Mouse (Mus musculus) heart, adult 2 months (tissue): ENCODE results near the gene Hist3h2ba. TPM values are rescaled to one million over a fixed set of nuclear protein-coding genes. Genes with fewer than 3 reads are reported as not detected.

Source experiments
- DNase-seq, 2 experiments: peaks; one replicate each; pipeline ENCODE4 v3.0.0; 2021
- H3K27ac ChIP-seq: fragments of 200-600 bp; 2 replicates; pipeline ENCODE4 v1.8.1; 2022
- H3K27me3 ChIP-seq: fragments of 200-500 bp; 2 replicates; pipeline ENCODE4 v1.6.1; 2012; ENCODE audit warnings: mild to moderate bottlenecking, low read length, inconsistent platforms, mixed read lengths; ENCODE audit not compliant: control insufficient read depth, insufficient read depth
- H3K36me3 ChIP-seq: fragments of 200-500 bp; 2 replicates; pipeline ENCODE4 v1.6.1; 2012; ENCODE audit warnings: low read length, inconsistent platforms; ENCODE audit not compliant: control insufficient read depth, insufficient read depth
- H3K4me1 ChIP-seq: fragments of 200-500 bp; 2 replicates; pipeline ENCODE4 v1.6.1; 2011; ENCODE audit warnings: low read length; ENCODE audit not compliant: control insufficient read depth, insufficient read depth
- H3K4me3 ChIP-seq: fragments of 200-600 bp; 2 replicates; pipeline ENCODE4 v1.8.1; 2022
- H3K79me2 ChIP-seq: fragments of 200-500 bp; replicated peaks from 2 replicates; pipeline ENCODE4 v1.6.1; 2012; ENCODE audit warnings: mild to moderate bottlenecking, inconsistent platforms, low read length, moderate library complexity, mixed read lengths; ENCODE audit not compliant: control insufficient read depth, insufficient read depth
- H3K9ac ChIP-seq: fragments of 200-500 bp; 2 replicates; pipeline ENCODE4 v1.6.1; 2012; ENCODE audit warnings: low read depth, mild to moderate bottlenecking, control low read depth, inconsistent platforms, low read length, mixed read lengths
- CTCF ChIP-seq: fragments of 200-600 bp; IDR thresholded peaks from 2 replicates; pipeline ENCODE4 v1.8.1; 2022; ENCODE audit warnings: antibody characterized with exemption, mild to moderate bottlenecking, moderate library complexity
- EP300 ChIP-seq: fragments of 200-500 bp; IDR thresholded peaks from 2 replicates; pipeline ENCODE4 v1.6.1; 2011; ENCODE audit warnings: low read depth, low read length, control low read depth; ENCODE audit not compliant: insufficient read depth
- POLR2A ChIP-seq: fragments of 200-500 bp; IDR thresholded peaks from 2 replicates; pipeline ENCODE4 v1.6.1; 2011; ENCODE audit warnings: mild to moderate bottlenecking, low read depth, low read length, control low read depth; ENCODE audit not compliant: insufficient read depth
- WGBS: fragments of 180-500 bp; shearing (Covaris S2); methylation state at CpG from one replicate; pipeline ENCODE4 v1.1.7; 2018; 5-methylcytosine and 5-hydroxymethylcytosine counted together
- intact Hi-C: fragments of 180-260 bp; cut with DNase I; formaldehyde crosslinking; loops from one replicate; pipeline ENCODE4 v1.15.1; 2025
- long read RNA-seq: library from polyadenylated mRNA; stranded (forward); transcript quantifications from one replicate; pipeline ENCODE4 v2.0.0, GENCODE M21; 2021
- polyA plus RNA-seq: library from polyadenylated mRNA; depleted of rRNA; stranded (reverse); fragments of >200 nt; gene quantifications from 2 replicates; pipeline ENCODE4 v1.2.3, GENCODE M21; 2012; rRNA removed
- total RNA-seq, 2 experiments: library from RNA; stranded (reverse); gene quantifications; 2 replicates each; pipeline ENCODE4 v1.2.3; 2021

Gene Hist3h2ba
- 1 to 10 TPM in 1 of 2 experiments, under 1 TPM in 1; 0.81 to 1.1 TPM for total RNA-seq
- polyA plus RNA-seq, result 0.67 and 1.5 TPM in 2 replicates
- long read RNA-seq, partial matches to known transcripts, result 0 of 1 reads
- long read RNA-seq, other reads (novel, unspliced or antisense), result 0 of 1 reads

- Histone ChIP-seq H3K27me3 (0 out of 2 replicates have a peak, but pooled peaks cover 1% of the 10 kb centered on the region), H3K27ac (peak within 1 kb of the TSS; percentile 24), H3K4me3 (peak within 1 kb of the TSS; percentile 44), H3K79me2 (no peaks in the 10 kb centered on the region), H3K36me3 (no peaks in the 10 kb centered on the region), H3K4me1 (peaks cover 1% of the 10 kb centered on the region; the same call in 1 of the 2 replicates), H3K9ac (peak within 1 kb of the TSS; percentile 33)
- 1% methylated on average over 48 of the region's 48 CpGs for WGBS
- DNase-seq, result peak; percentile 56 to 61
- TF ChIP-seq CTCF (no peak), EP300 (no peak), POLR2A (peak; percentile 79)
- intact Hi-C loops, result no loop called here
These were observed at the start of gene Hist3h2ba for GRCm38 (mm10) chr11:58948542-58949479. Gene Hist3h2ba (plus strand): TSS chr11:58948920.

GRCm38 (mm10) chr11:58901080-58901479 is 47.6 kb upstream of the Hist3h2ba start:
- no peak overlapping the region for H3K27ac ChIP-seq
- TF ChIP-seq POLR2A, result no peak
- no peak for TF ChIP-seq EP300
- TF ChIP-seq CTCF, result no peak
- H3K4me3 ChIP-seq, result no peak overlapping the region
- peaks cover 5% of the 10 kb centered on the region for H3K36me3 ChIP-seq
- H3K79me2 ChIP-seq, result no peaks in the 10 kb centered on the region
- no peaks in the 10 kb centered on the region for H3K27me3 ChIP-seq
- intact Hi-C loops, result loop anchor here (5.0 kb wide), 1 partner anchor 54 kb away; the partner anchor contains the start of gene Gm12258
- DNase-seq, result no peak
- peaks cover 3% of the 10 kb centered on the region for H3K4me1 ChIP-seq
- H3K9ac ChIP-seq, result no peak overlapping the region

- Histone ChIP-seq H3K36me3 (no peaks in the 10 kb centered on the region; the same call in none of the 2 replicates), H3K27ac (peak within 1 kb of the TSS; percentile 95), H3K79me2 (no peaks in the 10 kb centered on the region), H3K27me3 (no peaks in the 10 kb centered on the region), H3K4me1 (peaks cover 3% of the 10 kb centered on the region), H3K9ac (peak within 1 kb of the TSS; percentile 77), H3K4me3 (peak within 1 kb of the TSS; percentile 82)
- intact Hi-C loops, result loop anchor here (5.0 kb wide), 1 partner anchor 56 kb away; the partner anchor contains the start of gene Gm12258
- peak; percentile 24; the same call in 1 of the 2 replicates for TF ChIP-seq CTCF
- TF ChIP-seq EP300, result 0 out of 2 replicates have a peak, but pooled peaks have one; percentile 23
- peak; percentile 86 for TF ChIP-seq POLR2A
- WGBS, result under 1% methylated on average over 40 of the region's 40 CpGs
- DNase-seq, result peak; percentile 96 to 99
These were observed 45.0 kb upstream of the Hist3h2ba start, which contains the start of gene Zfp39 for GRCm38 (mm10) chr11:58903511-58904409. Gene Zfp39 (minus strand): TSS chr11:58904225.

- 2% methylated on average over 8 of the region's 8 CpGs for WGBS
- no peak for DNase-seq
- no peaks in the 10 kb centered on the region; the same call in none of the 2 replicates for H3K36me3 ChIP-seq
- TF ChIP-seq POLR2A (no peak), EP300 (no peak), CTCF (no peak)
- no peaks in the 10 kb centered on the region for H3K79me2 ChIP-seq
- H3K4me3 ChIP-seq, result peak overlapping the region; percentile 82
- H3K27ac ChIP-seq, result peak overlapping the region; percentile 95
- intact Hi-C loops, result loop anchor here (5.0 kb wide), 1 partner anchor 57 kb away; the partner anchor contains the start of gene Gm12258
- peaks cover 3% of the 10 kb centered on the region for H3K4me1 ChIP-seq
- no peaks in the 10 kb centered on the region for H3K27me3 ChIP-seq
- H3K9ac ChIP-seq, result peak overlapping the region; percentile 68
These were observed 44.4 kb upstream of the Hist3h2ba start for GRCm38 (mm10) chr11:58904410-58904718.

GRCm38 (mm10) chr11:58904838-58905237 is 43.9 kb upstream of the Hist3h2ba start:
- H3K79me2 ChIP-seq, result no peaks in the 10 kb centered on the region
- peaks cover 3% of the 10 kb centered on the region for H3K4me1 ChIP-seq
- TF ChIP-seq CTCF (no peak), POLR2A (no peak), EP300 (no peak)
- 54% methylated on average over 6 of the region's 6 CpGs for WGBS
- H3K36me3 ChIP-seq, result no peaks in the 10 kb centered on the region; the same call in 1 of the 2 replicates
- peak in 1 of 2 experiments; percentile 17 for DNase-seq
- no peak overlapping the region for H3K9ac ChIP-seq
- no peaks in the 10 kb centered on the region for H3K27me3 ChIP-seq
- no peak overlapping the region for H3K4me3 ChIP-seq
- intact Hi-C loops, result loop anchor here (5.0 kb wide), 1 partner anchor 58 kb away; the partner anchor contains the start of gene Gm12258
- H3K27ac ChIP-seq, result no peak overlapping the region
